Mouse (Mus musculus): ENCODE data around the gene Gm10134.

GRCm38 (mm10) chr2:28536166-28536565 lies 30.3 kb downstream of the Gm10134 start:
- TF ChIP-seq EP300 (IDR thresholded peaks at IDR 0.05; ENCODE audit: low read depth), result no peak
- no peak for TF ChIP-seq CTCF (IDR thresholded peaks at IDR 0.05; ENCODE audit: low read depth)
